Mouse (Mus musculus): ENCODE measurements around the gene Lin7a.
A peak's percentile ranks its signal among the peaks of the same experiment; 100 is the strongest.

Lin7a gene

GRCm38 (mm10) chr10:107339524-107339923 lies 68.0 kb downstream of the Lin7a start:
- DNase-seq: no peak

GRCm38 (mm10) chr10:107341151-107341550 lies 69.7 kb downstream of the Lin7a start:
- DNase-seq: peak; percentile 18

- no peak for DNase-seq
Measured at GRCm38 (mm10) chr10:107344200-107344599, 72.7 kb downstream of the Lin7a start.

GRCm38 (mm10) chr10:107347842-107348241 lies 76.4 kb downstream of the Lin7a start:
- DNase-seq: no peak

GRCm38 (mm10) chr10:107351696-107352485 lies 80.4 kb downstream of the Lin7a start:
- DNase-seq: no peak

- DNase-seq: no peak
Measured at GRCm38 (mm10) chr10:107353483-107353882, 82.0 kb downstream of the Lin7a start.

GRCm38 (mm10) chr10:107358443-107359040 lies 87.1 kb downstream of the Lin7a start:
- no peak for DNase-seq

GRCm38 (mm10) chr10:107359296-107359695 lies 87.8 kb downstream of the Lin7a start:
- no peak for DNase-seq

GRCm38 (mm10) chr10:107361546-107361945 lies 90.1 kb downstream of the Lin7a start:
- no peak for DNase-seq

- no peak for DNase-seq
Measured at GRCm38 (mm10) chr10:107362026-107362425, 90.5 kb downstream of the Lin7a start.

GRCm38 (mm10) chr10:107363049-107363816 lies 91.7 kb downstream of the Lin7a start:
- no peak for DNase-seq

GRCm38 (mm10) chr10:107377218-107377617 lies 105.7 kb downstream of the Lin7a start:
- no peak for DNase-seq

GRCm38 (mm10) chr10:107381143-107381746 lies 109.8 kb downstream of the Lin7a start:
- no peak for DNase-seq

GRCm38 (mm10) chr10:107383825-107384224 lies 112.3 kb downstream of the Lin7a start:
- no peak for DNase-seq

GRCm38 (mm10) chr10:107389505-107389904 lies 118.0 kb downstream of the Lin7a start:
- DNase-seq: peak; percentile 47

- DNase-seq: no peak
Measured at GRCm38 (mm10) chr10:107405347-107405746, 133.9 kb downstream of the Lin7a start.

GRCm38 (mm10) chr10:107418306-107418705 lies 146.8 kb downstream of the Lin7a start:
- DNase-seq: no peak

- no peak for DNase-seq
Measured at GRCm38 (mm10) chr10:107436967-107437366, 165.5 kb downstream of the Lin7a start.

GRCm38 (mm10) chr10:107442781-107443180 lies 171.3 kb downstream of the Lin7a start:
- peak; percentile 48 for DNase-seq

- DNase-seq: no peak
Measured at GRCm38 (mm10) chr10:107449496-107450330, 178.2 kb downstream of the Lin7a start.

- DNase-seq: no peak
Measured at GRCm38 (mm10) chr10:107467819-107468218, 196.3 kb downstream of the Lin7a start.
